Mouse (Mus musculus): ENCODE results near the gene Slc44a2.
"Not testable (repeated sequence)": the region's sequence is repeated elsewhere in the genome, so short reads cannot be mapped to it uniquely, and the experiment has no call there.

Gene Slc44a2

DNA sequence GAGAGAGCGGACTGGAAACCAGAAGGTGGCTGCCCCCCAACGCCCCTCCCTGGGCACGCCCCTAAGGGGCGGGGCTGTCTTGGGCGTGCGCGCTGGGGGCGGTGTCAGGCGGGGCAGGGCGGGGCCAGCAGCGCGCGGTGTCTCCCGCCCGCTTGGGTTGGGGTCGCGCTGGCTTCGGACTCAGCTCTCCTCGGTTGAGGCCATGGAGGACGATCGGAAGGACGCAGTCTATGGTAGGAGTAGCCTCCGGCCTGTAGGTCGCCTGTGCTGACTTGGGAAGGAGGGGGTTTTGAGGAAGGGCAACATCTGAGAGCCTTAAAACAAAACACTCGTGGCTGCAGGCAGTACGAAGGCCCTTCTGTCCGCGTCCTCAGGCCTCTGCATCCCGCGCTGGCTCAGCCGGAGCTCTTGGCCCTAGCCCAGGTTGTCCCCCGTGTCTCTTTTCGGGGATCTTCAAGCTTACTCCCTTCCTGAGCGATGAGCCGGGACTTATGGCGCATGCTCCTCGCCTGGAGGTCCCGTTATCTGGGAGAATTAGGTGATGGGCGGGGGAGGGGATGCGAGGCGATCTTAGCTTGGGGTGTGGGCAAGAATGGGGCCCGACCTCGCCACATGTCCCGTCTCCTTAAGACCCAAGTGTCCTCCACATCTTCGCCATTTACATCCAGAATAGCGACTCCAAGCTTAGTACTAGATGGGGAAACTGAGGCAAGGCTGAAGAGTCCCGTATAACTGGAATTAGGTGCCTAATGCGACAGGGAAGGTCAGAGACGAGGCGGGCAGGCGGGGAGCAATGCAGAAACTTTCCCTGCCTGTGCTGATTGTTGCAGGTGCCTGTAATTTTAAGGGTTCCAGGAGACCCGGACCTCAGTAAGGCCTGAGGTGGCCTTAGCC, at the start of gene Slc44a2:
TSS of gene Slc44a2 (plus strand) at position 80 of the 894 bp plus-strand sequence.
- peak; percentile 92 to 95 for DNase-seq

DNA sequence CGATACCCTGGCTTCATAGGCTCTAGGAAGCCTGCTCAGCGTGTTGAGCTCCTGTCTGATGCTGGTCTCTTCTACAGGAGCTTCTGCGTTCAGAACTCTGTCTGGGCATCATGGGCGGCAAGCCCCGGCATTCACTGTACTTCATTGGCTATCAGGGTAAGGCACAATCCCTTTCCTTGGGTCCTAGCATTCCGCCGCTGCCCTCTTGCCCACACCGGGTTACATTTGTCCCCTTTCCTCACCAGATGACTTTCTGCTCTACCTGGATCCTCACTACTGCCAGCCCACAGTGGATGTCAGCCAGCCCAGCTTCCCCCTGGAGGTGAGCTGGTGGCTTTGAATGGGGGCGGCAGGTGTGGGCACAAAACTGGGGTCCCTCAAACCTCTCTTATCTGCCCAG, 48.1 kb upstream of the Slc44a2 start:
- DNase-seq: no peak

DNA sequence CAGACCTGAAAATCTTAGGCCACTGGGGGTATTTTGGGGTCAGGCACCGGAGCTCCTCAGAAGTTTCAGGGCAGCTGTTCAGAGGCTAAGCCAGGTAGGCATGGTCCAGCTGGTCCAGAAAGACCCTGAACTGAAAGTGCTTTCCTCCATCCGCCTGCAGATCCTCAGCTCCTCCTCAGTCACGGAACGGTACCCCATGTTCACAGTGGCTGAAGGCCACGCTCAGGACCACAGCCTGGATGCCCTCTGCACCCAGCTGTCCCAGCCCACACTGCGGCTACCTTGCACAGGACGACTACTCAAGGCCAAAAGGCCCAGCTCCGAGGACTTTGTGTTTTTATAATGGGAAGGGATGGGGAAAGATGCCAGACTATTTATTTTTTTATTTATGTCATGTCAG, 47.4 kb upstream of the Slc44a2 start:
- no peak for DNase-seq

DNA sequence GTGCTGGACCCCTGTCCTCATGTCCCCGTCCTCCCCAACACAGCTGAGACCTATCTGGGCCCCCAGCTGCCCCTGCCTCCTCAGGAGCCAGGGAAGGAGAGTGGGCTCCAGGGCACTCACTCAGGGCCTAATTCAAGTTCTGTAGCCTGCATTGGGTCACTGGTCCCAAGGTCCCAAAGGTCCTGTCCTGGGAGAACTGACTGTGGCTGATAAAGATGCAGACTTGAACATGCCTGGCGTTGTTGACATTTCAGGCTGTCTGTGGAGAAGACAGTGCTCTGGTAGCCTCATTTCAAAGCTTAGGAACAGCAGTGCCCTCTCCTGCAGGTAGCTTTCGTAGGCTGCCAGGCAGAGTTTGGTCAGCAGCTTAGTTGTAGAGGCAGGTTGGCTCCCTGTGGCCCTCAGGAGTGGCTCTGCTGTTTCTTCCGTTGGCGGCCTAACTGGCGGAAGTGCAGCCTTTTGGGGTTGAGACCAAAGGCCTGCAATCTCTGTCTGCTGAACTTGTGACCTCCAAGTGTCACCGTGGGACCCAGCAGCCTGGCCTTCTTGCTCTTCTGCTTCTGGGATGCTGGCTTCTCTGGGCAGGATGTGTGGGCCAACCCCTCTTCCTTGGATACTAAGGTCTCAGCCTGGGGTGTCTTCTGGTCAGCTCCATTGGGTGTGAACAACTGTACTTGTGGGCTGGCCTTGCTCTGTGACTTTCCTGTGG, 46.8 kb upstream of the Slc44a2 start:
- DNase-seq: no peak

DNA sequence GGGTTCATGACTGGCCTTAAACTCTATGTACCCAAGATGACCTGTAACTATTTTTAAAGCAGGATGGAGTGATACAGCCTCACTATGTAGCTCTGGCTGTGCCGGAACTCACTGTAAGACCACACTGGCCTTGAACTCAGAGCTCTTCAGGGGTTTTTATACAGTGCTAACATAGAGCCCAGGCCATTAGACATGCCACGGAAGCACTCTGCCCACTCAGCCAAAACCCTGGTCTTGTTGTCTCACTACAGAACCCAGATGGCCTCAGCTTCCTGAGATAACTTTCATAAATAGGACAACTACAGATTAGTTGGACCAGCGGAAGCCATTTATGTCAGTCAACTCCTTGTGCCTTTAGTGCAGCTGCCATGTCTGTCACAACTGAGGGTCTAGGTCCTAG, 46.2 kb upstream of the Slc44a2 start:
- DNase-seq: no peak

DNA sequence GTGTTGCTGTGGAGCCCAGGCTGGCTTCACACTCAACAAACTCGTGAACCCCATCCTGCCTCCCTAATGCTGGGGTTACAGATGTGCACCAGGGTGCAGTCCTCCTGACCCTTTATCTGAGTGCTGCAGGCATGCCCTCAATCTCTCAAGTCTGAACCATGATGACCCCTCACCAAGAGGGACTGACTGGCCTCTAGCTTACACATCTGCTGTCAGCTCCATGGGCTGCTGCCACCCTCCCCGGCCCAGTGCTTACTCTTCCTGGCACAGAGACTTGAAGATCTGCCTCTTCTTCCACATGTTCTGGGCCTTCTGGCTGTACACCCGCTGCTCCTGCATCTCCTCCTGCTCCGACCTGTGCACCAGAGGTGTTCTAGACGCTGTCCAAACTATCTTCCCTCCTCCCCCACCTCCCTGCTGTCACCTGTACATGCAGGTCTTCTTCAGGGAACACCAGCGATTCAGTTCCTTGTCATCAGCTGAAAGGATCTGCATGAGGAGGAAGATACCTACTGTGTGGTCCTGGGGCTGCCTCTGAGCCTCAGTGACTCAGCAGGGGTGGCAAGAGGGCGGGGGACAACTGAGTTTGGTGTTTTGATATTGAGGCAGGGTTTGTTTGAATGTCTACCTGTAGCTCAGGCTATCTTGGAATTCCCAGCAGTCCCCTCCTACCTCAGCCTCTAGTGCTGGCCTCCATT, 45.3 kb upstream of the Slc44a2 start:
- no peak for DNase-seq

DNA sequence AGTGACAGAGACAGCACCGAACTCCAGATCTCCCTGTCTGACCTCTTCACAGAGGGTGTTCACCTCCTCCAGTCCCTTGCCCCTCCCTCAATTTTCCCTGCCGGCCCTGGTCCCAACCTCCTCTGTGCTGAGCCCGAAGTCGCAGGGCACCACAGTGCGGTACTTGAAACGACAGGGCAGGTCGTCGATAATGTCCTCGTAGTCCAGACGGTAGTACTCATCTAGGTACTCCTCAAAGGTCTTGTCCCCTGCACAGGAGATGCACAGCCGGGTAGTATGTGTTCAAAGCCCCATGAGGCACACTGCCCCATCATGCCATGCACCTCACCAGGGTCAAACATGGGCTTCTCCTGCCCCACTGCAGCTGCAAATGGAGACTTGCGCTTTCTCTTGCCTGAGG, 44.8 kb upstream of the Slc44a2 start:
- no peak for DNase-seq

DNA sequence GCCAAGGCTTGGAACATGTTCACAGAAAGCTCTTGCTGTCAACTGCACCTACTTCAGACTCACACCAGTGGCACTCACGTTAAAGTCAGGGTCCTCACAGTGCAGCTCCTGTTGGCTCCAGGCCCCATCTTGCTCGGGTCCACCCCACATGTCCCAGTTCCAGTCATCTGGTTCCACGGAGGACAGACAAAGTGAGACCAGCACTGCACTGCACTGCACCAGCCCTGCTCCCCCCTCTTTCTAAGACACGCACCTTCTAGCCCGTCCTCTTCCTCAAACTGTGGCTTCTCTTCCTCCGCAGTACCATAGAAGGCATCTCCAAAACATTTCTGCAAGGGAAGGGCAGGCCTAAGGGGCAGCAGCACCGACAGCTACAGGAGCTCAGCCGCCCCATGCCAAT, 44.2 kb upstream of the Slc44a2 start:
- no peak for DNase-seq

DNA sequence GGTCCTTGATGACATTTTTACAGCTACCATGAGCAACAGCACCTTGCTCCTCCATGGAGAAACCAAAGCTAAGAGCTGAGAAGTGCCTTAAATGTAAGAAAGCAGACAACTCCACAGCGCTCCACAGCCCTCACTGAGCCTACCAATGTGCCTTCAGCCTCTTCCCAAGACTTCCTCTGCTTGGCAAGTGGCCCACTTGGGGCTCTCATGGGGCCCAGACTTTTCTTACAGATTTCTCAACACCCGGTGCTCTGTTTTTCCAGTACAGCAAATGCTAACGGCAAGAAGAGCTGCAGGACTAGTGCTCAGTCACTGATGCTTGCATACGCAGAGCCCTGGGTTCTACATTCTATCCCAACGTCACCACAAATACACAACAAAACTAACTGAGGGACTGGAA, 42.7 kb upstream of the Slc44a2 start:
- DNase-seq: no peak

DNA sequence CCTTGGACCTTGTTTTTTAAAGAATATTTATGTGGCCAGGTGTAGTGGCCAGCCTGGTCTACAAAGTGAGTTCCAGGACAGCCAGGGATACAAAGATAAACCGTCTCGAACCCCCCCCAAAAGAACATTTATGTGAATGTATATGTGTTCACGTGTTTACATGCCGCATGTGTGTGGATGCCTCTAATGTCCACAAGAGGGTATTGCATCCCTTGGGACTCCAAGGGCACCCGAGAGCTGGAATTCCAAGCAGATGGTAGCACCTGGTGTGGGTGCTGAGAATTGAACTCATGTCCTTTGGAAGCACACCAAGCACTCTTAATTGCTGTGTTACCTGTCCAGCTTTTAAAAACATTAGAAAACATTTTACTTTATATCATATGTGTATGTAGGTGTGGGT, 36.9 kb upstream of the Slc44a2 start:
- DNase-seq: no peak

DNA sequence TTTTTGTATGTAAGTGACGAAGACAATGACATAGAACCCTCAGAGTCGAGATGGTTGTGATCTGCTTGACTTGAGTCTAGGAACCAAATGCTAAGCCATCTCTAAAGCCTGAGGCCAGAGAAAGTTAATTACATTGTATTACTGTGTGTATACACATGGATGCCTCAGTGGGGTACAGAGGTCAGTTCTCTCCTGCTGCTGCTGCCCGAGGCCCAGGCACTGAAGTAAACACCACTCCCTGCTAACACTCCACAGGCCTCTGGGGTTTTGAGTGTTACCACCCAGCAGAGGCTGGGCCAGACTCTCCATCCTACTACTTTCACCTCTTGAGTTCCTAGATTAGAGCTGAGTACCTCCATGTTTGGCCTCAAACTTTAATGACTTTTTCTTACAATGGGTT, 36.5 kb upstream of the Slc44a2 start:
- DNase-seq: no peak

DNA sequence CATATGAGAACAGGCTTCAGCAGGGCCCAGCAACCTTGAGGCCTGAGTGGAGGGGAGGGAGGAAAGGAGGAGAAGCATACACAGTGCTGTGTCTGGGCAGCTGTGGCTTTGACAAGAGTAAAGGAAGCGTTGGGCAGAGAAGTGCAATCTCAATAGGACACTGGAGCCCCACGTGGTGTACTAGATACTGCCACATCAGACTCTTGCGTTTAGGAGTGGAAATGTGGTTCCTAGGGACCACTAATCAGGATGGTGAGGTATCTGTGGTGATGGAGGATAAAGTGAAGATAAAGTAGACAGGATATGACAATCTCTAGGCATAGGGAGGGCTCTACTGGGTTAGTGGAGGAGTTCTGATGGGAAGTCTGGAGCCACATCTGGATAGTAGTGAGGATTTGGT, 33.7 kb upstream of the Slc44a2 start:
- no peak for DNase-seq

DNA sequence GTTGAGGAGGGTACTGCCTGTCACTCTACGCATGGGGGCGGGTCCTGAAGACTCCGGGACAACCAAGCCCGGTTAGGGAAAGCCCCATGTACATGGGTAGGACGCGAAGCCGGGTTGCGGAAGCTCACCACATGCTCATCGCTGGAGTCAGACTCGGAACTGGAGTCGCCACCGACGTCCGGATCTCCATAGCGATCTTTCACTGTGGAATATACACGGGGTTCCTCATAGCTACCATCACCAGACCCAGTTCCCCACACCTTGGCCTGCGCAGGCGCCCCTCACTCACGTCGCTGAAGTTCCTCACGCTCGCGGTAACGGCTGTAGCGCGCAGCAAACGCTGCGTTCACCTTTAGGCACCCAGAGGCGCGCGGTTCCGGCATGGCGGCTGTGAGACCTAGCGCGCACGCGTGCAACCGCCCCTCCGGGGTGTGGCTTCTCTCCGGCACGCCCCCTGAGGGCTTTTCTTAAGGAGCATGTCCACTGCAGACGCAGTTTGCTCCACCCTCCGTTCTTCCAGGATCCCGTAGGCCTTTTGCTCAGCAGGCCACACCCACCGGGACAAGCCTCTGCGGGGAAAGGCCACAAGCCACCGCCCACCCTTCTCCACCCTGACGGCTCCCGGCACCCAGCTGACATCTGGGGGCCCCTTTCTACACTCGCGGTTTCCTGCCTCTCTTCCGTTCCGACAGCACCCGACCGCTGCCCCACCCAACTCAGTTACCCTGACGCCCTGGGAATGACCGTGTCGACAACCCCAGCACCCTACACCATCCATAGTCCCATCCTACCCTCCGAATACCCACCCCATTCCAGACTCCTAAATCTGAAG, 32.7 kb upstream of the Slc44a2 start, which contains the start of gene Kri1:
TSS of gene Kri1 (minus strand) at position 399 of the 832 bp plus-strand sequence.
- DNase-seq: peak; percentile 96 to 97

DNA sequence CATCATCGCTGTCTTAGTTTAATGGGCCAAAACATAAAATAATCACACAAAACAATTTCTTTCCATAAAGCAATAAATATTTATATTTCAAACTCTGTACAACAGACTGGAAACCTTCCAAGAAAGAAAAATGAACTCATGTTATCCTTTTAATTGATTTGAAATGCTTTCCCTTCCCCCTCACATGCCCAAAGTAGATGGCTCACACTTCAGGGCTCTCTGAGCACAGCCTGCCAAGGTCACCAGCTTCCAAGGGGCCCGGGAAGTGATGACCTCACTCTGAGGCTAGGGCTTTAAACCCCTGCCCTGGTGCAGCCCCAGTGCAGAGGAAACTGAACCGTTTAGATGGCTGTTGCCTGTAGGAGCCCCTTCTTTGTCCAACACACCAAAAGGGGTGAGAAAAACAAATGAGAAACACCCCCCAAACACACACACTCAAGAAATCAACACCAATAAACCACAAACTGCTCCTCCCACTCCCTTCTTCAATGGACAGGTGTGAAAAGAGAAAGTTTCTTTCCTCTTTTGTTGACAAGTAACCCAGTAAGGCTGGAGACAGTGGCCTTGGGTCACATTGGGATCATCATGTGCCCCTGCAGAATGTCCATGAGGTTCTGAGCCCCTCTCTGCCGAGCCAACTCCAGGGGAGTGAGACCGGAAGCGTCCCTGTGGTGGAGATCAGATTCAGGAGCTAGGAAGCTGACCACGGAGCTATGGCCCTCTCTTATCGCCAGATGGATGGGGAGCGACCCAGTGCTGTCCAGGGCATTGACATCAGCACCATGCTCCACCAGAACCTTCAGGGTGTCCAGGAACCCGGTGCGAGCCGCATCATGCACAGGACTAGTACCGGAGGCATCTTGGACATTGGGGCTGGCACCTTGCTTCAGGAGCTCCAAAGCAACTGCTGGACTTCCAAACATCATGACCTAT, 31.8 kb upstream of the Slc44a2 start:
- peak; percentile 55 to 61 for DNase-seq

DNA sequence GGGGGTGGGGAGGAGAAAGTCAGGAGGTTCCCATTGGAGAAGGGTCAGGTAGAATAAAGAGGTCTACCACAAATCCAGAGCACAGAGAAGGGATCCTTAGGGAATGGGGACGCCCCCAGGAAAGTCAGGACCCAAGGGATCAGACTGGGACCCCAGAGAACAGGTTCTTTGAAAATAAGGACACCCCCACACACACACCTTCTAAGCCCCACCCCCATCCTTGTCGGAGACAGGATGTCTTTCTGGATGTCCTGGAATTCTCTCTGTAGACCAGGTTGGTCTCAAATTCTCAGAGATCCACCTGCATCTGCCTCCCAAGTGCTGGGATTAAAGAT, 31.2 kb upstream of the Slc44a2 start:
- DNase-seq: no peak

DNA sequence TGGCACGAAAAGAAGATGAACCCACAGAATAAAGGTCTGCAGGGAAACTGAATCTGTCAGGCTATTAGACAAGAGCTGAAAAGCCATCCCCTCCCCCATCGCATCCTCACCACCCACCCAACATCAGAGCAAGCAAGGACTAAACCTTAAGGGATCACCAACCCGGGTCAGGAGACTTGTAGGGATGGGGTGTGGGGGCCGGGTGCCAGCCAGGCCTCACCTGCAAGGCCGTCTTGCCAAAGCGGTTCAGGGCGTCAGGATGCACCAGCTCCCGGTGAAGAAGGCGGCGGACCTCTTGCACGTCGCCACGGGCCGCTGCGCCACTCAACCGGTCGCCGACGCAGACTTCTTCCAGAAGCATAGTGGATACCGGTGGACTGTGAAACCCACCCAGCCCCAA, 29.9 kb upstream of the Slc44a2 start:
- peak in 1 of 2 experiments; percentile 52 for DNase-seq

DNA sequence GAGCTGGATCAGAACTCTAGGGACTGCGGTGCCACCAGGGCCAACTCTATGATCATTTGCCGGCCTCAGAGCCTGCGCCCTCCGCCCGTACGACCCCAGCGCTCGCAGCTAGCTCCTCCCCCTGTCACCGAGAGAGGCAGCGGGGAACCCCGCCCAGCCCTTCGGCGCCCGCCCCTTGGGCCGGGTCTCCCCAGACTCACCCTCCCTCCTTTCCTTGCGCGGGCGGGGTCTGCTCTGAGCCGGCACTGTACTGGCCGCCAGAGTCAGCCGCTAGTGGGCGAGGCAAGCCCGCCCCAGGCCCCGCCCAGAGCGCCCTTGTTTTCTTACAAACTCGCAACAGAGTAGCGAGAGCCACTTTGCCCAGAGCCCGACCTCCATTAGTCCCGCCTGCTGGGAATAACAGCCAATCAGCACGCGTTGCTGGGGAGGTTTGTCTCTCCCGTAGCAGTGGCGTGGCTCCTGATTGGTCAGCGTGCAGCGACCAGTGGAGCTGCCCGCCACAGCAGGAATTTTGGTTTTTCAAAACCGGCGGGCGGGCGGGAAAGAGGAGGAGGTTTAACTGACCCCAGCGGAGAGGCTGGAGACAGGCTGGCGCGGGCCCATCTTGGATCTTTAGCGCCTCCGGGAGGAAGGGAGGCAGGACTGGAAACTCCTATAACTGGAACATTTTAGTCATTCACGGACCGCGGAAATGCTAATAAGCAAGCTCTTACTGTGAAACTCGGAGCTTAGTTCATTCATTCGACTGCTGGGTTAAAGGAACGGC, 29.3 kb upstream of the Slc44a2 start, which contains the start of gene Cdkn2d:
TSS of gene Cdkn2d (minus strand) at position 386 of the 766 bp plus-strand sequence.
- peak; percentile 99 to 100 for DNase-seq

DNA sequence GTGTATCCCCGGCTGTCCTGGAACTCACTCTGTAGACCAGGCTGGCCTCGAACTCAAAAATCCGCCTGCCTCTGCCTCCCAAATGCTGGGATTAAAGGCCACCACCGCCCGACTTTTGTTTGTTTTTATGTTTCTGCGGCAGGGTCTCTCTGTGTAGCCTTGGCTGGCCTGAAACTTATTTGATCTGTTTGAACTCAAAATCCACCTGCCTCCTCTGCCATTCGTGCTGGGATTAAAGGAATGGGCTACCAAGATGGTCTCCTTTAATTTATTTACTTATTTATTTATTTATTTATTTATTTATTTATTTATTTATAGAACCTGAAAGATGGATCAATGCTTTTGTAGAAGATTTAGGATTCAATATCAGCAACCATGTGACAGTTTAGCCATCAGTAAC, 28.6 kb upstream of the Slc44a2 start:
- DNase-seq: not testable (repeated sequence)

DNA sequence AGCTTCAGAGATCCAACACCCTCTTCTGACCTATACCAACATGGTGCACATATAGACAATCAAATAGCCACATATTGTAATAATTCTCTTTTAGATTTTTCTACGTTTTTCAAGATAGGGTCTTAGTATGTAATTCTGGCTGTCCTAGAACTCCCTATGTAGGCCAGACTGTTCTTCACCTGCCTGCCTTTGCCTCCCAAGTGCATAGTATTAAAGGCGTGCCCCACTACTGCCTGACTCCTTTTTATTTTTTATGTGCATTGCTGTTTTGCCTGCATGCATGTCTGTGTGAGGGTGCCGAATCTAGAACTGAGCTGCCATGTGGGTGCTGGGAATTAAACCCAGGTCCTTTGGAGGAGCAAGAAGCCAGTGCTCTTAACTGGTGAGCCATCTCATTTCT, 28.2 kb upstream of the Slc44a2 start:
- DNase-seq: no peak

DNA sequence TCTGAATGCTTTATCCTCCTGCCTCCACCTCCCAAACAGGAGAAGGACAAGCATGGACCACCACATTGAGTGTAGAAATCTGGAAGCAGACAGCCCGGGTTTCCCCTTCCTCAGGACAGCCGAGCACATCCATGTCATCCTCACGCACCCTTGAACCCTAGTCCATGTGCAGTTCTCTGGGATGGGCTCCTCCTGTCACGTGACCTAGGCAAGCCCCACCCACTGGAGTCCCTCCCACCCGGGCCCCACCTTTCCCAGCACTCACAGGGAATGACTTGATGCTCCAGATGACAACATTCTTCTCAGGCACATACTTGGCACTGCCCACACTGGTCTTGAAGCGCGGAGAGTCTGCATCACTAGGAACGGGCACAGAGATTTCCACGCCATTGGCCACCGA, 21.5 kb upstream of the Slc44a2 start:
- DNase-seq: no peak

DNA sequence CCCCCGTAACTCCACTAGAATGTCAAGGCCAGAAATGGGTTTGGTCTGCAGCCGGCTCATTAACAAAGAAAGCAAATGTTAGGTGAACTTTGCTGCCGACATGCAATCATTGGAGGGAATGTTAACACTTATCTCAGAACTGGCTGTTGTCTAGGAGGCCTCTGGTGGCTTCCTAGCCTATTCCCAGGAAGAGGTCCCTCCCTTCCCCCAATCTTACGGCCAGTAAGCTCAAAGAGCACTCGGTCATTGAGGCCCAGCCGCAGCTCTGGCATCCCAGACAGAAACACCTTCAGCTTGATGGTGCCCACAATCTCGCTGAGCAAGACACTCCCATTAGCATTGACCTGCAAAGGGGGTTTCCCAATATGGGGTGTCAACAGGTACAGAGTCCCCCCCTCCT, 15.4 kb upstream of the Slc44a2 start:
- no peak for DNase-seq

Measured in B cell, adult 2 months (primary cell).